Mouse (Mus musculus) 416B (cell line): ENCODE measurements around the gene Kmt2d.

Source experiments
- DNase-seq: peaks from one replicate; pipeline ENCODE4 v3.0.0; 2011; ENCODE audit warnings: low read depth

Kmt2d gene

GRCm38 (mm10) chr15:98799396-98799795 lies 71.6 kb downstream of the Kmt2d start:
- DNase-seq, result peak; percentile 77

DNA sequence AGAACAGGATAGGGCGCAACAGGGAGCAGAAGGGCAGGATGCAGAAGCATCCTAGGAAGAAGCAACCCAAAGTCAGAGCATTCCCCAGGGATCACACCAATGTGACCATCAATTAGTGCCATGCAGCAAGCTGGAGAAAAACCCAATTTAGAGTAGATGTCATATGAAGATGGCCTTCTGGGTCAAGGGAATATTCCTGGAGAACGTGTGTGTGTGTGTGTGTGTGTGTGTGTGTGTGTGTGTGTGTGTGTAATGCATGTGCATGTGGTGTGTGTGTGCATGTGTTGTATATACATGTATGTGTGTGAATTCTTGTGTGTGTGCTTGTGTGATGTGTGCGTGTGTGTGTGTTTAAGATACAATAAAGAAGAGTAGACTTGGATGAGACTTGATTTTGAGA lies 72.1 kb downstream of the Kmt2d start:
- DNase-seq, result no peak

DNA sequence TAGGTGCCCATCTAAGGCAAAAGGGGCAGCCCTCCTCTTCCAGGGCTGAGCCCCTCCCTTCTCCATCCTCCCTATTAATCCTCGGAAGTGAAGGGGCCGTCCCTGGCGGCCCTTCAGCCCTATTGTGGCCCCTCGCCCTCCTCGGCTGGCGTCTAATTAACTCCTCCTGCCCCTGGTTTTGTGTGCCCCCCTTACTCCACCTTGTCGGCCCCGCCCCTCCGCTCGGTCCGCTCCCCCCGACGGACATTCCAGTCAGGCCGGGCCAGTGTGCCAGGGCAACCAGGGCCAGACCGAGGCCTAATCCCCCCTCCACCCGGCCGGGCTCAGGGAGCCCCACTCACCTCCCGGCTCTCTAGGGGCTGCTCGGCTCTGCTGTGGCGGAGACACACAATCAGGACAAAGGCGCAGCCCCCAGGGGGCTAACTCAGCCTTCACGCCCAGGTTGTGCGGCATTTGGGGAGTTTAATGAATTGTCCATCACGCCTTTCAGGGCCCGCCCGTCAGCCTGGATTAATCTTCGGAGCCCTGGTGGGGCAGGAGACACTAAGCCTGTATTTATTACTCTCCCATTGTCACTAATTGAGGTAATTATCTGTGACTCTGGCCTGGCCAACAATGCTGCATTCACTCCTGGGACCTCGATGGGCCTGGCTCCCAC lies 73.0 kb downstream of the Kmt2d start:
- DNase-seq, result no peak

GRCm38 (mm10) chr15:98796803-98797595 lies 74.0 kb downstream of the Kmt2d start:
- no peak for DNase-seq

DNA sequence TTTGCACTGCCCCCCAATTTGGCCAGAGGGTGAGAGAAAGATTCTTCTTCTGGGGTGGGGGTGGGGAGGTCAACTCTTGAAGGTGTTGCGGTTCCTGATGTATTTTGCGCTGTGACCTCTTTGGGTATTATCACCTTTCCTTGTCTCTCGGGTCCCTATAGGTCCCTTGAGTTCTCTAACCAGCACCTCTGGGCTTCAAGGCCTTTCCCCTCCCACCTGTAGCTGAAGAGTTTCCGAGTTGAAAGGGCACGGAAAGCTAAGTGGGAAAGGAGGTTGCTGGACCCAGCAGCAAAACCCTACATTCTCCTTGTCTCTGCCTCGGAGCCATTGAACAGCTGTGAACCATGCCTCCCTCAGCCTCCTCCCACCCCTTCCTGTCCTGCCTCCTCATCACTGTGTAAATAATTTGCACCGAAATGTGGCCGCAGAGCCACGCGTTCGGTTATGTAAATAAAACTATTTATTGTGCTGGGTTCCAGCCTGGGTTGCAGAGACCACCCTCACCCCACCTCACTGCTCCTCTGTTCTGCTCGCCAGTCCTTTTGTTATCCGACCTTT lies 77.8 kb downstream of the Kmt2d start:
- peak; percentile 54 for DNase-seq

- no peak for DNase-seq
Observed at GRCm38 (mm10) chr15:98792233-98793020, 78.6 kb downstream of the Kmt2d start.

DNA sequence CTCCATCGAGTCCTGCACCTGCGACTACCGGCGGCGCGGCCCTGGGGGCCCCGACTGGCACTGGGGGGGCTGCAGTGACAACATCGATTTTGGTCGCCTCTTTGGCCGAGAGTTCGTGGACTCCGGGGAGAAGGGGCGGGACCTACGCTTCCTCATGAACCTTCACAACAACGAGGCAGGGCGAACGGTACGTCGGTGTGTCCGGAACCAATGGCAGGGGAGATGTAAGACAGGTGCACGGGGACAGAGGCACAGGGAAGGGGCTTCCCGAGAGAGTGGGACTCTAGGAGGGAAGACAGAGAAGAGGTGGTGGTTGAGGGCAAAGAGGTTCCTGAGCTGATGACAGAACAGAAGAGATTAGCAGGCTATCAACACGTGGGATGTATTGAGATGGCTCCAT lies 79.2 kb downstream of the Kmt2d start:
- DNase-seq, result no peak

GRCm38 (mm10) chr15:98791221-98791620 lies 79.8 kb downstream of the Kmt2d start:
- no peak for DNase-seq

- DNase-seq, result no peak
Observed at GRCm38 (mm10) chr15:98790761-98791160, 80.2 kb downstream of the Kmt2d start.

GRCm38 (mm10) chr15:98789661-98790535 lies 81.1 kb downstream of the Kmt2d start, which contains the start of gene Wnt1:
Wnt1 (plus strand) TSS chr15:98789857.
- no peak for DNase-seq

DNA sequence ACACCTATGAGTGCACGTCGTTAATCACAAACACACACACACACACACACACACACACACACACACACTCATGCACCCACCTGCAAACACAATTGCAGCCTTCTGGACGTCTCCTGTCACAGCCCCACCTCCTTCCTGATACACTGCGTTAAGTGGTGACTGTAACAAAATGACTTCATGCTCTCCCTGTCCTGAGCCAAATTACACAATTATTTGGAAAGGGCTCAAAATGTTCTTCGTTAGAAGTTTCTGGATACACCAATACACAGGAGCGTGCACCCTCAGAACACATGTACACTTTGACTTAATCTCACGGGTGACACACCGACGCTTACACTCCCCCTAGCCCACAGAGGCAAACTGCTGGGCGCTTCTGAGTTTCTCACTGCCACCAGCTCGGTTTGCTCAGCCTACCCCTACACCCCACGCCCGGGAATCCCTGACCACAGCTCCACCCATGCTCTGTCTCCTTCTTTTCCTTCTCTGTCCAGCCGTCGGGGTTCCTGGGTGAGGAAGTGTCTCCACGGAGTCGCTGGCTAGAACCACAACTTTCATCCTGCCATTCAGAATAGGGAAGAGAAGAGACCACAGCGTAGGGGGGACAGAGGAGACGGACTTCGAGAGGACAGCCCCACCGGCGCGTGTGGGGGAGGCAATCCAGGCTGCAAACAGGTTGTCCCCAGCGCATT lies 81.9 kb downstream of the Kmt2d start:
- DNase-seq, result peak; percentile 11

GRCm38 (mm10) chr15:98787930-98788329 lies 83.1 kb downstream of the Kmt2d start:
- DNase-seq, result peak; percentile 51

DNA sequence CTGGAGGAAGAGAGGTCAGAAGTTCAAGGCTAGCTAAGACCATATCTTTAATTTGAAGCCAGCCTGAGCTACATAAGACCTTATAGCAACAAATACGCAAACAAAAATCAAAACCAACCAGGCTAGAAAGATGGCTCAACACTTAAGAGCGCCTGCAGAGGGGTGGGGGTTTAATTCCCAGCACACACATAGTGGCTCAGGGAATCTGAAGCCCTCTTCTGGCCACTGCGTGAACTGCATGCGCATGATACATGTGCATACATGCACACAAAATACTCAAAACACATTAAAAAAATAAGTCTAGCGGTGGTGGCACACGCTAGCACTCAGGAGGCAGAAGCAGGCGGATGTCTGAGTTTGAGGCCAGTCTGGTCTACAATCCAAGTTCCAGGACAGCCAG lies 85.3 kb downstream of the Kmt2d start:
- peak; percentile 61 for DNase-seq
